Mouse (Mus musculus): ENCODE measurements at regions not wholly inside any gene's neighbourhood (a gene's known extent, or its start where the extent isn't known, plus 50 kb on each side); places are given as distances from the start of the nearest gene placed in this dataset.

GRCm38 (mm10) chr10:27987026-27987425, 87.6 kb upstream of the Ptprk start:
- DNase-seq = no peak
- WGBS = 93% methylated on average over 5 of the region's 5 CpGs
- Histone ChIP-seq H3K27me3 (ENCODE audit: control insufficient read depth, insufficient read depth, low read length) (no peaks in the 10 kb centered on the region), H3K9me3 (ENCODE audit: control insufficient read depth, low read length) (no peaks in the 10 kb centered on the region), H3K4me2 (ENCODE audit: low read length) (no peak overlapping the region), H3K27ac (replicated peaks; ENCODE audit: low read depth, low read length) (no peak overlapping the region), H3K9ac (replicated peaks; ENCODE audit: low read length) (no peak overlapping the region), H3K4me3 (replicated peaks; ENCODE audit: low read depth, low read length) (no peak overlapping the region), H3K4me1 (ENCODE audit: control insufficient read depth, insufficient read depth, low read length) (no peaks in the 10 kb centered on the region), H3K36me3 (ENCODE audit: control insufficient read depth, insufficient read depth, low read length) (no peaks in the 10 kb centered on the region)
- ATAC-seq (ENCODE audit: low FRiP score, low TSS enrichment) = no peak

DNA sequence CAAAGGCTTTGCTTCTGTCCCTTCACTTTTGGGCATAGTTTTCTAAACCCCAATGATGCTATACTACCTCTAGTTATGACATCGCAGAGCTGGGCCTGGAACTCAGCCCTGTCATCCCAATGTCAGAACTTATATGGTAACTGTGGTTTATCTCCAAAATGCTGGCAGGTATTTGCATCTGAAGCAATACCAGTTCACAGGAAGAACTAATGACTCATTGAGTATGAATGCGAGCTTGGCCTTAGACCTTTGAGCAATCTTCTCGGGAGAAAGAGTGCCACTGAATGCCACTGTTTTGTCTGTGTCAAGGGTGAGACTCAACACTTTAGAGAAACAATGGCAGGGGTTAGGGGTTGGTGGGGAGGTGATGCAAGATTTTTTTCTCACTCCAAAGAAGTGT, 86.6 kb upstream of the Ptprk start:
- no peak for DNase-seq
- no peaks in the 10 kb centered on the region for H3K4me1 ChIP-seq (ENCODE audit: control insufficient read depth, insufficient read depth, low read length)
- H3K36me3 ChIP-seq (ENCODE audit: control insufficient read depth, insufficient read depth, low read length) = no peaks in the 10 kb centered on the region
- H3K9me3 ChIP-seq (ENCODE audit: control insufficient read depth, low read length) = no peaks in the 10 kb centered on the region
- no peak overlapping the region for H3K4me2 ChIP-seq (ENCODE audit: low read length)
- ATAC-seq (ENCODE audit: low FRiP score, low TSS enrichment) = no peak
- H3K27ac ChIP-seq (replicated peaks; ENCODE audit: low read depth, low read length) = no peak overlapping the region
- H3K9ac ChIP-seq (replicated peaks; ENCODE audit: low read length) = no peak overlapping the region
- no peak overlapping the region for H3K4me3 ChIP-seq (replicated peaks; ENCODE audit: low read depth, low read length)
- WGBS = 77% methylated on average over 3 of the region's 3 CpGs
- no peaks in the 10 kb centered on the region for H3K27me3 ChIP-seq (ENCODE audit: control insufficient read depth, insufficient read depth, low read length)

GRCm38 (mm10) chr10:27990359-27991056, 84.1 kb upstream of the Ptprk start:
- Histone ChIP-seq H3K4me2 (ENCODE audit: low read length) (no peak overlapping the region), H3K4me1 (ENCODE audit: control insufficient read depth, insufficient read depth, low read length) (no peaks in the 10 kb centered on the region), H3K4me3 (replicated peaks; ENCODE audit: low read depth, low read length) (no peak overlapping the region), H3K9me3 (ENCODE audit: control insufficient read depth, low read length) (no peaks in the 10 kb centered on the region), H3K9ac (replicated peaks; ENCODE audit: low read length) (no peak overlapping the region), H3K27ac (replicated peaks; ENCODE audit: low read depth, low read length) (no peak overlapping the region), H3K27me3 (ENCODE audit: control insufficient read depth, insufficient read depth, low read length) (no peaks in the 10 kb centered on the region), H3K36me3 (ENCODE audit: control insufficient read depth, insufficient read depth, low read length) (no peaks in the 10 kb centered on the region)
- DNase-seq (no peak), ATAC-seq (ENCODE audit: low FRiP score, low TSS enrichment) (no peak)
- WGBS = 61% methylated on average over 11 of the region's 11 CpGs

DNA sequence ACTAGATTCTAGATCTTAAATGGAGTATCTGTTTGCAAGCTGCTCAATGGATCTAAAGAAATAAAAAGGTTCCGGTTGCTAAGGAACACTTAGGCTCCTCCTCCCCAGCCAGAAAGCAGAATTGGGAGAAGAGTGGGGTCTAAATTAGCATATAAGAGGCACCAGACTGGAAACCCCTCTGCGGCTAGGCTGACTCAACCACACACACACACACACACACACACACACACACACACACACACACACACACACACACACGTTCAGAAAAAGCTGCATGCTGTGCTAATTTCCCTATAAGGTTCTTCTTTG, 83.6 kb upstream of the Ptprk start:
- Histone ChIP-seq H3K9me3 (ENCODE audit: control insufficient read depth, low read length) (no peaks in the 10 kb centered on the region), H3K9ac (replicated peaks; ENCODE audit: low read length) (no peak overlapping the region), H3K27me3 (ENCODE audit: control insufficient read depth, insufficient read depth, low read length) (no peaks in the 10 kb centered on the region), H3K27ac (replicated peaks; ENCODE audit: low read depth, low read length) (no peak overlapping the region), H3K4me1 (ENCODE audit: control insufficient read depth, insufficient read depth, low read length) (no peaks in the 10 kb centered on the region), H3K4me2 (ENCODE audit: low read length) (no peak overlapping the region), H3K4me3 (replicated peaks; ENCODE audit: low read depth, low read length) (no peak overlapping the region), H3K36me3 (ENCODE audit: control insufficient read depth, insufficient read depth, low read length) (no peaks in the 10 kb centered on the region)
- no peak for ATAC-seq (ENCODE audit: low FRiP score, low TSS enrichment)
- 26% methylated on average over 3 of the region's 3 CpGs for WGBS
- DNase-seq = peak; percentile 16

GRCm38 (mm10) chr10:27994376-27995034, 80.1 kb upstream of the Ptprk start:
- DNase-seq = no peak
- H3K27me3 ChIP-seq (ENCODE audit: control insufficient read depth, insufficient read depth, low read length) = no peaks in the 10 kb centered on the region
- no peak overlapping the region for H3K9ac ChIP-seq (replicated peaks; ENCODE audit: low read length)
- H3K9me3 ChIP-seq (ENCODE audit: control insufficient read depth, low read length) = no peaks in the 10 kb centered on the region
- 72% methylated on average over 2 of the region's 2 CpGs for WGBS
- H3K36me3 ChIP-seq (ENCODE audit: control insufficient read depth, insufficient read depth, low read length) = no peaks in the 10 kb centered on the region
- H3K4me2 ChIP-seq (ENCODE audit: low read length) = no peak overlapping the region
- no peak overlapping the region for H3K4me3 ChIP-seq (replicated peaks; ENCODE audit: low read depth, low read length)
- H3K27ac ChIP-seq (replicated peaks; ENCODE audit: low read depth, low read length) = no peak overlapping the region
- no peak for ATAC-seq (ENCODE audit: low FRiP score, low TSS enrichment)
- H3K4me1 ChIP-seq (ENCODE audit: control insufficient read depth, insufficient read depth, low read length) = no peaks in the 10 kb centered on the region

GRCm38 (mm10) chr10:27995035-27995399, 79.6 kb upstream of the Ptprk start:
- Histone ChIP-seq H3K4me1 (ENCODE audit: control insufficient read depth, insufficient read depth, low read length) (no peaks in the 10 kb centered on the region), H3K27ac (replicated peaks; ENCODE audit: low read depth, low read length) (no peak overlapping the region), H3K27me3 (ENCODE audit: control insufficient read depth, insufficient read depth, low read length) (no peaks in the 10 kb centered on the region), H3K9ac (replicated peaks; ENCODE audit: low read length) (no peak overlapping the region), H3K4me2 (ENCODE audit: low read length) (no peak overlapping the region), H3K36me3 (ENCODE audit: control insufficient read depth, insufficient read depth, low read length) (no peaks in the 10 kb centered on the region), H3K9me3 (ENCODE audit: control insufficient read depth, low read length) (no peaks in the 10 kb centered on the region), H3K4me3 (replicated peaks; ENCODE audit: low read depth, low read length) (no peak overlapping the region)
- 82% methylated on average over 1 of the region's 1 CpGs for WGBS
- DNase-seq (no peak), ATAC-seq (ENCODE audit: low FRiP score, low TSS enrichment) (no peak)

GRCm38 (mm10) chr10:28010756-28011155, 63.9 kb upstream of the Ptprk start:
- H3K9ac ChIP-seq (replicated peaks; ENCODE audit: low read length) = no peak overlapping the region
- no peaks in the 10 kb centered on the region for H3K9me3 ChIP-seq (ENCODE audit: control insufficient read depth, low read length)
- H3K27ac ChIP-seq (replicated peaks; ENCODE audit: low read depth, low read length) = no peak overlapping the region
- DNase-seq (no peak), ATAC-seq (ENCODE audit: low FRiP score, low TSS enrichment) (no peak)
- no peak overlapping the region for H3K4me3 ChIP-seq (replicated peaks; ENCODE audit: low read depth, low read length)
- H3K4me2 ChIP-seq (ENCODE audit: low read length) = no peak overlapping the region
- 59% methylated on average over 2 of the region's 2 CpGs for WGBS
- no peaks in the 10 kb centered on the region for H3K4me1 ChIP-seq (ENCODE audit: control insufficient read depth, insufficient read depth, low read length)
- H3K27me3 ChIP-seq (ENCODE audit: control insufficient read depth, insufficient read depth, low read length) = no peaks in the 10 kb centered on the region
- no peaks in the 10 kb centered on the region for H3K36me3 ChIP-seq (ENCODE audit: control insufficient read depth, insufficient read depth, low read length)

DNA sequence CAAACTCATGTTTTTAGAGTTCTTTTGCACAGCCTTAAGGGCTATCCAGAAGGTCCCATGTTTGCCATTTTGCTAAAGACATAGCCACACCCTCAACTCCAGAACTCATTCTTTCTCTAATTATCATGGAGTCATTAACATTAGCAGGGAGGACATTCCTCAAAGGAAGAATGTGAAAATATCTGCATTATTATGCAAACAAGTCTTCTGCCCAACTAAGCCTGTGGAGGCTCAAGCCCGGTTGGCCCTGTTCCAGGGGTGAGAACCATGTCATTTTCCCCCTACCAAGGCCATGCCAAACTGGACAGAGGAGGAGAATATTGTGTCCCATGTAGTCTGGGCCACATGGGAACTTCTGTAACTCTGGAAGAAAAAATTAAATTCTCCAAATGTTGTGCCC, 62.5 kb upstream of the Ptprk start:
- no peaks in the 10 kb centered on the region for H3K27me3 ChIP-seq (ENCODE audit: control insufficient read depth, insufficient read depth, low read length)
- H3K4me3 ChIP-seq (replicated peaks; ENCODE audit: low read depth, low read length) = no peak overlapping the region

DNA sequence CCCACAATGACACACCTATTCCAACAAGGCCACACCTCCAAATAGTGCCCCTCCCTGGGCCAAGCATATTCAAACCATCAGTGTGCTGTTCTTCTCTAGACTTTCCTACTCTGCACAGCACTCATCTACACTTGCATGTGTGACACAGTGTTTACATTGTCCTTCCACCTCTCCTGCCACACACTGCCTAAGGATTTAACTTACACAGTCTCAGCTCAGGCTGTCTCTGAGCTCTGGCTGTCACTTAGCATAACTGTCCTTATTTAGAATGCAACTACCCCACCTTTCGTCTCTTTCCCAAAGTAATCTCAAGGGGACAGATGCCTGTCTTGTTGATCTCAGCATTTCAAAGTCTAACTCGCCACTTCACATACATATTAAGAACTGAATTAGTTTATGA, 61.2 kb upstream of the Ptprk start:
- H3K9me3 ChIP-seq (ENCODE audit: control insufficient read depth, low read length) = no peaks in the 10 kb centered on the region
- H3K27me3 ChIP-seq (ENCODE audit: control insufficient read depth, insufficient read depth, low read length) = no peaks in the 10 kb centered on the region
- no peak overlapping the region for H3K27ac ChIP-seq (replicated peaks; ENCODE audit: low read depth, low read length)
- no peaks in the 10 kb centered on the region for H3K4me1 ChIP-seq (ENCODE audit: control insufficient read depth, insufficient read depth, low read length)
- DNase-seq = no peak
- no peaks in the 10 kb centered on the region for H3K36me3 ChIP-seq (ENCODE audit: control insufficient read depth, insufficient read depth, low read length)
- no peak overlapping the region for H3K9ac ChIP-seq (replicated peaks; ENCODE audit: low read length)
- no peak for ATAC-seq (ENCODE audit: low FRiP score, low TSS enrichment)
- H3K4me3 ChIP-seq (replicated peaks; ENCODE audit: low read depth, low read length) = no peak overlapping the region
- H3K4me2 ChIP-seq (ENCODE audit: low read length) = no peak overlapping the region
- WGBS = 60% methylated on average over 2 of the region's 2 CpGs

More for the DNA sequence above, 62.5 kb upstream of the Ptprk start:
- Histone ChIP-seq H3K9ac (replicated peaks; ENCODE audit: low read length) (no peak overlapping the region), H3K27ac (replicated peaks; ENCODE audit: low read depth, low read length) (no peak overlapping the region), H3K9me3 (ENCODE audit: control insufficient read depth, low read length) (no peaks in the 10 kb centered on the region), H3K4me2 (ENCODE audit: low read length) (no peak overlapping the region), H3K36me3 (ENCODE audit: control insufficient read depth, insufficient read depth, low read length) (no peaks in the 10 kb centered on the region), H3K4me1 (ENCODE audit: control insufficient read depth, insufficient read depth, low read length) (no peaks in the 10 kb centered on the region)
- DNase-seq (no peak), ATAC-seq (ENCODE audit: low FRiP score, low TSS enrichment) (no peak)
- 61% methylated on average over 1 of the region's 1 CpGs for WGBS
